ENCODE assay signal across 12 mouse cellular contexts in genomic region chr7:49045499-49046346, GRCm38 (mm10).
DNase-seq lines count a peak whose midpoint lies in the region; ATAC-seq and TF ChIP-seq lines count a peak whose summit lies in the region.
"Had no signal": no experiment of that assay in that cellular context is flagged by ENCODE, and none has a peak within 500 bp of the region (broad histone marks: within the 10 kb centered on the region; RNA-seq: fewer than 3 reads in every experiment).

No protein-coding gene starts in this region.

- H3K79me2 ChIP-seq in liver, adult 2 months (ENCODE audit: control insufficient read depth, insufficient read depth, low read length) = no peaks in the 10 kb centered on the region

- no peaks in the 10 kb centered on the region for H3K36me3 ChIP-seq in liver, adult 2 months (ENCODE audit: control insufficient read depth, insufficient read depth, low read length)
- no peaks in the 10 kb centered on the region for H3K36me3 ChIP-seq in liver, embryonic 12.5 days
- H3K36me3 ChIP-seq in hindbrain, embryonic 15.5 days = no peaks in the 10 kb centered on the region
- no peaks in the 10 kb centered on the region for H3K36me3 ChIP-seq in kidney, adult 2 months (ENCODE audit: control insufficient read depth, insufficient read depth, low read length)
- no peaks in the 10 kb centered on the region for H3K36me3 ChIP-seq in limb, embryonic 14.5 days (ENCODE audit: control insufficient read depth, insufficient read depth, low read length)
- H3K36me3 ChIP-seq: embryonic facial prominence, embryonic 13.5 days had no signal

- WGBS in liver, adult 2 months = 70% methylated on average over 6 of the region's 6 CpGs
- WGBS in liver, embryonic 12.5 days (ENCODE audit: insufficient replicate concordance) = 72% methylated on average over 6 of the region's 6 CpGs
- 41% methylated on average over 6 of the region's 6 CpGs for WGBS in hindbrain, embryonic 15.5 days
- WGBS in kidney, adult 2 months = 53% methylated on average over 6 of the region's 6 CpGs
- 41% methylated on average over 6 of the region's 6 CpGs for WGBS in limb, embryonic 14.5 days

- H3K27me3 ChIP-seq in liver, adult 2 months (ENCODE audit: control insufficient read depth, insufficient read depth, low read length) = no peaks in the 10 kb centered on the region
- H3K27me3 ChIP-seq in liver, embryonic 12.5 days (replicated peaks) = peaks cover 16% of the 10 kb centered on the region; the same call in 1 of the 2 replicates
- no peaks in the 10 kb centered on the region for H3K27me3 ChIP-seq in hindbrain, embryonic 15.5 days
- H3K27me3 ChIP-seq in kidney, adult 2 months (replicated peaks; ENCODE audit: control insufficient read depth, insufficient read depth, low read length) = no peaks in the 10 kb centered on the region
- 0 out of 2 replicates have a peak, but pooled peaks cover 3% of the 10 kb centered on the region for H3K27me3 ChIP-seq in limb, embryonic 14.5 days (ENCODE audit: control insufficient read depth, insufficient read depth, low read length)

- TF ChIP-seq POLR2A in liver, adult 2 months (IDR thresholded peaks at IDR 0.05; ENCODE audit: extremely low read depth, insufficient read depth, low read length) = no peak
- TF ChIP-seq POLR2A in kidney, adult 2 months (IDR thresholded peaks at IDR 0.05; ENCODE audit: low read depth, low read length) = no peak
- TF ChIP-seq POLR2A in limb, embryonic 14.5 days (IDR thresholded peaks at IDR 0.05; ENCODE audit: borderline replicate concordance, extremely low read depth, insufficient read depth, insufficient read length) = no peak

- no peak overlapping the region for H3K4me3 ChIP-seq in liver, adult 2 months (ENCODE audit: insufficient read depth, low read depth, low read length)
- no peak overlapping the region for H3K4me3 ChIP-seq in liver, embryonic 12.5 days
- no peak overlapping the region for H3K4me3 ChIP-seq in hindbrain, embryonic 15.5 days
- no peak overlapping the region for H3K4me3 ChIP-seq in kidney, adult 2 months (ENCODE audit: insufficient read depth, low read depth, low read length)
- H3K4me3 ChIP-seq in limb, embryonic 14.5 days (replicated peaks; ENCODE audit: low read length) = no peak overlapping the region
- H3K4me3 ChIP-seq: embryonic facial prominence, embryonic 13.5 days; forebrain, embryonic 13.5 days had no signal

- H3K9ac ChIP-seq in liver, adult 2 months (ENCODE audit: low read depth, low read length) = no peak overlapping the region
- H3K9ac ChIP-seq in liver, embryonic 12.5 days = no peak overlapping the region
- no peak overlapping the region for H3K9ac ChIP-seq in hindbrain, embryonic 15.5 days
- no peak overlapping the region for H3K9ac ChIP-seq in limb, embryonic 14.5 days (ENCODE audit: low read depth, low read length, severe bottlenecking)
- H3K9ac ChIP-seq: embryonic facial prominence, embryonic 13.5 days had no signal

- H3K4me1 ChIP-seq in liver, adult 2 months (ENCODE audit: control insufficient read depth, insufficient read depth, low read length) = peaks cover 3% of the 10 kb centered on the region
- H3K4me1 ChIP-seq in liver, embryonic 12.5 days = no peaks in the 10 kb centered on the region
- peaks cover 54% of the 10 kb centered on the region for H3K4me1 ChIP-seq in hindbrain, embryonic 15.5 days (replicated peaks)
- H3K4me1 ChIP-seq in kidney, adult 2 months (ENCODE audit: control insufficient read depth, insufficient read depth, low read length) = peaks cover 4% of the 10 kb centered on the region; the same call in 1 of the 2 replicates
- H3K4me1 ChIP-seq in limb, embryonic 14.5 days (ENCODE audit: control insufficient read depth, insufficient read depth, low read length) = peaks cover 3% of the 10 kb centered on the region
- H3K4me1 ChIP-seq: embryonic facial prominence, embryonic 13.5 days had no signal

- TF ChIP-seq CTCF in liver, adult 2 months (IDR thresholded peaks at IDR 0.05; ENCODE audit: low read depth, low read length) = no peak
- no peak for TF ChIP-seq CTCF in kidney, adult 2 months (conservative IDR thresholded peaks at IDR 0.05; ENCODE audit: insufficient read depth, insufficient read length, low read depth, low read length)

- no peak for ATAC-seq in liver, embryonic 12.5 days
- ATAC-seq in hindbrain, embryonic 15.5 days (ENCODE audit: low FRiP score, low read depth) = peak; percentile 16; the same call in 1 of the 2 replicates
- ATAC-seq in limb, embryonic 14.5 days (ENCODE audit: low FRiP score, low read depth) = peak; percentile 39; the same call in 1 of the 2 replicates
- ATAC-seq: forebrain, embryonic 13.5 days had no signal

- no peak overlapping the region for H3K4me2 ChIP-seq in liver, embryonic 12.5 days
- H3K4me2 ChIP-seq in hindbrain, embryonic 15.5 days = no peak overlapping the region
- no peak overlapping the region for H3K4me2 ChIP-seq in limb, embryonic 14.5 days (replicated peaks; ENCODE audit: low read depth, low read length, severe bottlenecking)
- H3K4me2 ChIP-seq: embryonic facial prominence, embryonic 13.5 days; forebrain, embryonic 13.5 days had no signal

- DNase-seq in liver, adult 2 months (ENCODE audit: extremely low read depth, low read depth, low spot score) = peak; percentile 56
- DNase-seq in kidney, adult 2 months = peak; percentile 32
- DNase-seq in limb, embryonic 14.5 days (ENCODE audit: low spot score) = peak; percentile 16
- no peak for DNase-seq in spleen, postnatal 4 days (ENCODE audit: low spot score in 2 of 2)
- no peak for DNase-seq in thymus, postnatal 10 days (ENCODE audit: low spot score in 2 of 2)
- DNase-seq: cerebellum, postnatal 25 days; heart, postnatal 10 days; thymus, postnatal 14 days had no signal

- H3K27ac ChIP-seq in liver, adult 2 months (replicated peaks; ENCODE audit: insufficient read depth, low read depth, low read length) = no peak overlapping the region
- no peak overlapping the region for H3K27ac ChIP-seq in liver, embryonic 12.5 days
- no peak overlapping the region for H3K27ac ChIP-seq in hindbrain, embryonic 15.5 days (replicated peaks)
- H3K27ac ChIP-seq in kidney, adult 2 months (ENCODE audit: insufficient read depth, low read depth, low read length) = no peak overlapping the region
- H3K27ac ChIP-seq in limb, embryonic 14.5 days (replicated peaks; ENCODE audit: low read depth, low read length) = no peak overlapping the region
- H3K27ac ChIP-seq: embryonic facial prominence, embryonic 13.5 days; forebrain, embryonic 13.5 days had no signal

- no peaks in the 10 kb centered on the region for H3K9me3 ChIP-seq in liver, embryonic 12.5 days (replicated peaks)
- no peaks in the 10 kb centered on the region for H3K9me3 ChIP-seq in hindbrain, embryonic 15.5 days
- no peaks in the 10 kb centered on the region for H3K9me3 ChIP-seq in limb, embryonic 14.5 days (ENCODE audit: control insufficient read depth, low read length)
- H3K9me3 ChIP-seq: embryonic facial prominence, embryonic 13.5 days; forebrain, embryonic 13.5 days had no signal

Comparison
In these comparisons a context has a peak if more than half of its experiments do, and no peak if none do; other contexts are left out.
1. DNase-seq: peak in liver, adult 2 months (single experiment), kidney, adult 2 months (single experiment) and limb, embryonic 14.5 days (single experiment); none in spleen, postnatal 4 days (0 of 2) and thymus, postnatal 10 days (0 of 2).